Mouse (Mus musculus) heart, embryonic 14.5 days (tissue): ENCODE data around the gene Psmd2. TPM values are rescaled to one million over a fixed set of nuclear protein-coding genes. Genes with fewer than 3 reads are reported as not detected.
"Not testable (repeated sequence)": the region's sequence is repeated elsewhere in the genome, so short reads cannot be mapped to it uniquely, and the experiment has no call there.

Experiments
- ATAC-seq: fragments of 200-750 bp; cut with Nextera tagmentation; 2 replicates; pipeline ENCODE4 v1.8.0; 2017; ENCODE audit warnings: low read depth, moderate TSS enrichment; ENCODE audit not compliant: insufficient number of reproducible peaks, insufficient read depth, low FRiP score
- H3K27ac ChIP-seq, 2 experiments: fragments of 200-500 bp in 1 of 2; fragments of 300-500 bp in 1 of 2; sonication (generic) in 1 of 2; replicated peaks in 1 of 2; 2 replicates each; pipeline ENCODE4 v1.5.1; 2012 to 2014; ENCODE audit warnings: low read depth in 2 of 2, low read length in 2 of 2, control low read depth in 1 of 2, mild to moderate bottlenecking in 1 of 2, mixed read lengths in 1 of 2; ENCODE audit not compliant: control insufficient read depth in 1 of 2, insufficient read depth in 1 of 2
- H3K27me3 ChIP-seq: fragments of 300-500 bp; sonication (generic); 2 replicates; pipeline ENCODE4 v1.6.1; 2014; ENCODE audit warnings: mild to moderate bottlenecking, low read length, control low read depth; ENCODE audit not compliant: control insufficient read depth, insufficient read depth
- H3K36me3 ChIP-seq: fragments of 300-500 bp; sonication (generic); 2 replicates; pipeline ENCODE4 v1.6.1; 2014; ENCODE audit warnings: mild to moderate bottlenecking, control low read depth, low read length, mixed read lengths; ENCODE audit not compliant: control insufficient read depth, insufficient read depth
- H3K4me1 ChIP-seq, 2 experiments: fragments of 200-500 bp in 1 of 2; fragments of 300-500 bp in 1 of 2; sonication (generic) in 1 of 2; 2 replicates each; pipeline ENCODE4 v1.6.1; 2012 to 2014; ENCODE audit warnings: low read length in 2 of 2, control low read depth in 1 of 2, mixed read lengths in 1 of 2; ENCODE audit not compliant: control insufficient read depth in 2 of 2, insufficient read depth in 2 of 2
- H3K4me2 ChIP-seq: fragments of 300-500 bp; sonication (generic); 2 replicates; pipeline ENCODE4 v1.6.1; 2014; ENCODE audit warnings: mild to moderate bottlenecking, low read length
- H3K4me3 ChIP-seq, 2 experiments: fragments of 200-500 bp in 1 of 2; fragments of 300-500 bp in 1 of 2; sonication (generic) in 1 of 2; 2 replicates each; pipeline ENCODE4 v1.5.1; 2012 to 2014; ENCODE audit warnings: low read length in 2 of 2, mild to moderate bottlenecking in 2 of 2, control low read depth in 1 of 2, low read depth in 1 of 2, moderate library complexity in 1 of 2; ENCODE audit not compliant: control insufficient read depth in 1 of 2, insufficient read depth in 1 of 2
- H3K9ac ChIP-seq: fragments of 300-500 bp; sonication (generic); 2 replicates; pipeline ENCODE4 v1.6.1; 2014; ENCODE audit warnings: mild to moderate bottlenecking, low read length
- H3K9me3 ChIP-seq: fragments of 300-500 bp; sonication (generic); 2 replicates; pipeline ENCODE4 v1.6.1; 2016; ENCODE audit warnings: low read length, control low read depth; ENCODE audit not compliant: control insufficient read depth
- WGBS: fragments of 180-500 bp; shearing (Covaris S2); extraction: QIAGEN DNeasy Blood & Tissue Kit; methylation state at CpG from one replicate; pipeline ENCODE4 v1.1.7; 2014; 5-methylcytosine and 5-hydroxymethylcytosine counted together
- polyA plus RNA-seq: library from polyadenylated mRNA; unstranded; fragments of >200 nt; fragmentation: Nextera tagmentation; extraction: Ambion mirVana; gene quantifications from 2 replicates; pipeline ENCODE4 v1.2.1, GENCODE M21; 2014

Psmd2 gene
- polyA plus RNA-seq, 1 experiment from 2014 or later, result 217 TPM

DNA sequence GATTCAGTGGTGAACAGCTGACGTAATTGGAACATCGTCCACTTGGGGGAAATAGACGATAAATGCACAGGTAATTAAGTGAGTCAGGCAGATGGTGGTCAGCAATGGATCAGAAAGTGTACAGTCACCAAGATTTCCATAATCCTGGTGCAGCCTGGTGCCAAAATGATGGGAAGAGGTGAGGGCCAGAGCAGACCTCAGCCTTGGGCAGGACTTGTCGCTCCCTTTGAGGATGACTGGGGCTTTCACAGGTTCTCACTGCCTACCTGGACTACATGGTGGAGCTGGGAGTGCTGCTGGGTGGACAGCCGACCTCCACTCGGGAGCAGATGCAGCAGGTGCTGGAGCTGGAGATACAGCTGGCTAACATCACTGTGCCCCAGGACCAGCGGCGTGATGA lies 14.0 kb upstream of the Psmd2 start:
- Histone ChIP-seq H3K27me3 (no peaks in the 10 kb centered on the region), H3K27ac (no peak overlapping the region), H3K36me3 (no peaks in the 10 kb centered on the region), H3K4me2 (no peak overlapping the region), H3K9me3 (no peaks in the 10 kb centered on the region), H3K4me1 (no peaks in the 10 kb centered on the region), H3K9ac (no peak overlapping the region), H3K4me3 (no peak overlapping the region)
- ATAC-seq, result no peak
- WGBS, result 70% methylated on average over 8 of the region's 8 CpGs

DNA sequence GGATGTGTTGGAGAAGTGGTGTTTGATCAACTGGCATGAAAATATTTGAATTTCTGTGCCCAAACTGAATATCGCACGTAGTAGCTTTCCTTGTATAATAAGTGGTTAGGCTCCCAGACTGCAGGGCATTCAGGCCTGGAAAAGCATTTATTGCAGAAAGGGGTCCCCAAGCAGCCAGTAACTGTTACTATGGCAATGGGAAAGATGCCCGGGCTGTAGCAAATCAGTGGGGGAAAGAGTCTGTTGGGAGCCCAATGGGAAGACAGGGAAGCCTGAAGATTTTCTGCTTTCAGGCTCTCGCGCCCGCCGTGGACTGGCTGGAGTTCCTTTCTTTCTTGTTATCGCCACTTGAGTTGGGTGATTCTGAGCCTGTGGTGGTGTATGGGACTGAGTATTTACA lies 13.1 kb upstream of the Psmd2 start:
- ATAC-seq, result no peak
- 82% methylated on average over 8 of the region's 8 CpGs for WGBS
- Histone ChIP-seq H3K4me1 (no peaks in the 10 kb centered on the region), H3K4me2 (no peak overlapping the region), H3K9me3 (no peaks in the 10 kb centered on the region), H3K27me3 (no peaks in the 10 kb centered on the region), H3K4me3 (no peak overlapping the region), H3K36me3 (no peaks in the 10 kb centered on the region), H3K27ac (no peak overlapping the region), H3K9ac (no peak overlapping the region)

DNA sequence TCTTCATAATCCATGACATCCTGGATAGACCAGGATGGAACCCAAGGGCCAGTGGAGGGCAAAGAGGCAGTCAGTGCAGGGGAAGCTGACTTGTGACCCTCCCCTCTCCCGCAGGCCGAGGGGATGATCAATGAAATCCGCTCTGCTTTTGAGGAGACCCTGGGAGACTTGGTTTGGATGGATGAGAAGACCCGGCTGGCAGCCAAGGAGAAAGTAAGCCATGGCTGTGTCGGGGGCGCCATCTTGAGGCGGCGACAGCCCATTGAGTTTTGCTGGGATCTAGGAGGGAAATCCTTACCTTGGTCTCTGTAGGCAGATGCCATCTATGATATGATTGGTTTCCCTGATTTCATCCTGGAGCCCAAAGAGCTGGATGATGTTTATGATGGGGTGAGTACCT lies 9.3 kb upstream of the Psmd2 start:
- no peak overlapping the region for H3K9ac ChIP-seq
- no peak for ATAC-seq
- no peak overlapping the region for H3K27ac ChIP-seq
- H3K4me1 ChIP-seq, result no peaks in the 10 kb centered on the region
- no peaks in the 10 kb centered on the region for H3K9me3 ChIP-seq
- no peaks in the 10 kb centered on the region for H3K36me3 ChIP-seq
- H3K4me3 ChIP-seq, result no peak overlapping the region
- H3K4me2 ChIP-seq, result no peak overlapping the region
- WGBS, result under 1% methylated on average over 8 of the region's 8 CpGs
- no peaks in the 10 kb centered on the region; the same call in 1 of the 2 replicates for H3K27me3 ChIP-seq

DNA sequence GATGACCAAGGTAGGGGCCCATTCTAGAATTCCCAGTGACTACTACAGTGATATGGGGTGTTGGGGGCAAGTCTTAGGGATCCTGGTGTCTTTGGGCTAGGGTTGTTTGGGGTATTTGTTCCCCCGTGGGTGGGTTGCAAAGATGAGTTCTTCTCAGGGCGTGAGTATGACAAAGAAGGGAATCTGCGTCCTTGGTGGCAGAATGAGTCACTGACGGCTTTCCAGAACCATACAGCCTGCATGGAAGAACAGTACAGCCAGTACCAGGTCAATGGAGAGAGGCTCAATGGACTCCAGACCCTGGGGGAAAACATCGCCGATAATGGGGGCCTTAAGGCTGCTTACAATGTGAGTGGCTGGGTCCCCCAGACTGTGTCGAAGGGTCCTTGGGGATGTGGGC lies 7.5 kb upstream of the Psmd2 start:
- Histone ChIP-seq H3K9ac (no peak overlapping the region), H3K27ac (no peak overlapping the region), H3K9me3 (no peaks in the 10 kb centered on the region), H3K4me3 (no peak overlapping the region), H3K4me1 (no peaks in the 10 kb centered on the region), H3K4me2 (no peak overlapping the region), H3K36me3 (no peaks in the 10 kb centered on the region), H3K27me3 (no peaks in the 10 kb centered on the region; the same call in 1 of the 2 replicates)
- WGBS, result 71% methylated on average over 7 of the region's 7 CpGs
- no peak for ATAC-seq

DNA sequence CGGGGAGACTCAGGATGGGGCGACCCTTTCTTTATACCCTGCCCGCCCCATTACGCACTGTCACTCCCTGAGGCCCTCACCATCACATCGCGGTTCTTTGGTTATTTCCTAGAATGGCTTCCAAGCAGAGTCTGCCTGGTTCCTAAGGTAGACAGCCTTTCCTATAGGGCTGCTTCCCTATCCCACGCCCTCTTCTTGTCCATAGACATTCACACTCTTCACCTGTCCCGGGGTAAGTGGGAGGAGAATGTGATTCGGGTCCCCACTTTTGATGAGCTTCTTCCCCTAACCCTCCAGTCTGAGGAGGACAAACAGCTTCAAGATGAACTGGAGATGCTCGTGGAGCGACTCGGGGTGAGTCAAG lies 477 bp downstream of the Psmd2 start:
- Histone ChIP-seq H3K4me1 (peaks cover 0 to 15% of the 10 kb centered on the region in 2 experiments; a peak in 3 of 4 replicates), H3K9me3 (no peaks in the 10 kb centered on the region), H3K4me2 (peak overlapping the region; percentile 88), H3K9ac (peak overlapping the region; percentile 94), H3K36me3 (peaks cover 37% of the 10 kb centered on the region), H3K27ac (peak overlapping the region in 1 of 2 experiments; percentile 68; a peak in 2 of 4 replicates), H3K4me3 (peak overlapping the region; percentile 81 to 96), H3K27me3 (no peaks in the 10 kb centered on the region)
- WGBS, result 9% methylated on average over 11 of the region's 12 CpGs
- ATAC-seq, result no peak

DNA sequence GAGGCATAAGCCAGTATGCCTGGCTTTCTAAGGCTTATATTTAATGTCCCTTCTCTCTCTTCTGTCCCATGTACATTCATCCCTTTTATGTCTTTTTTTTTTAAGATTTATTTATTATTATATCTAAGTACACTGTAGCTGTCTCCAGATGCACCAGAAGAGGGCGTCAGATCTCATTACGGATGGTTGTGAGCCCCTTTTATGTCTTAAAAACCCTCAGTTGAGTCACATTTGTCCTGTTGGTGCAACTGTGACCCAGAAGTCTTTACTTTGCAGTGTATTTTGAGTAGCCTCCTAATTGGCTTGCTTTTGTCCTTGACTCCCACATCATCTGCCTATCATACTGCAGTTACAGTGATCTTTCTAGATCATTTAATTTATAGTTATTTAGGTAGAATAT lies 1.9 kb downstream of the Psmd2 start:
- WGBS, result 62% methylated on average over 2 of the region's 2 CpGs
- peaks cover 50% of the 10 kb centered on the region for H3K36me3 ChIP-seq
- H3K27ac ChIP-seq, result no peak overlapping the region
- peaks cover 0 to 15% of the 10 kb centered on the region in 2 experiments; a peak in 3 of 4 replicates for H3K4me1 ChIP-seq
- H3K9me3 ChIP-seq, result no peaks in the 10 kb centered on the region
- no peak overlapping the region for H3K4me2 ChIP-seq
- ATAC-seq, result no peak
- no peaks in the 10 kb centered on the region for H3K27me3 ChIP-seq
- H3K4me3 ChIP-seq, result no peak overlapping the region
- no peak overlapping the region for H3K9ac ChIP-seq

DNA sequence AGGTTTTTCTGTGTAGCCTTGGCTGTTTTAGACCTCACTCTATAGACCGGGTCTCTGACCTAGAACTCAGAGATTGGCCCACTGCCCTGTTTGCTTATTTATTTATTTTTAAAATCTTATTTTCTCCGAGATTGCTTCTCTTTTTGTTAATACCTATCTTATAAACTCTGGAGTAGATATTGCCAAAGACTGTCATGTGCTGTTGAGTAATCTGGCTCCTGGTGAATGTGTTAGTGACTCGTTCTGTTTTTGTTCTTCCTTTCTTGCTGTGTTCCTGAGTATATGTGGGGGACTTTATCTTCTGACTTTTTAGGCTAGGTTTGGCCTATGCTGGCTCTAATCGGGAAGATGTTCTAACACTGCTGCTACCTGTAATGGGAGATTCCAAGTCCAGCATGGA lies 6.2 kb downstream of the Psmd2 start:
- Histone ChIP-seq H3K9me3 (no peaks in the 10 kb centered on the region), H3K4me2 (no peak overlapping the region), H3K36me3 (peaks cover 92% of the 10 kb centered on the region), H3K27ac (no peak overlapping the region), H3K4me3 (no peak overlapping the region), H3K9ac (no peak overlapping the region), H3K27me3 (no peaks in the 10 kb centered on the region), H3K4me1 (0 out of 4 replicates have a peak, but pooled peaks cover 0 to 4% of the 10 kb centered on the region in 2 experiments)
- WGBS, result 91% methylated on average over 4 of the region's 4 CpGs
- no peak for ATAC-seq

DNA sequence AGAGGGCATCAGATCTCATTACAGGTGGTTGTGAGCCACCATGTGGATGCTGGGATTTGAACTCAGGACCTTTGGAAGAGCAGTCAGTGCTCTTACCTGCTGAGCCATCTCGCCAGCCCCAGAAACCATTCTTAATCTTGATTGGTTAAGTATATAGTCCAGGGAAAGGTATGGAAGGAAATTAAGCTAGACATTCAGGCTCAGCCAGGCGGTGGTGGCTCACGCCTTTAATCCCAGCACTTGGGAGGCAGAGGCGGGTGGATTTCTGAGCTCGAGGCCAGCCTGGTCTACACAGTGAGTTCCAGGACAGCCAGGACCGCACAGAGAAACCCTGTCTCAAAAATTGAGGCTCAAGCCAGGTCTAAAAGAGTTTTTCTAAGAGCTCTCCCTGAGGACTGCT lies 16.6 kb downstream of the Psmd2 start, which contains the start of gene Eif4g1:
TSS of gene Eif4g1 (plus strand) at position 301 of the 400 bp plus-strand sequence.
- H3K9ac ChIP-seq, ATAC-seq, H3K4me1 ChIP-seq, H3K4me3 ChIP-seq, H3K9me3 ChIP-seq, H3K27ac ChIP-seq, H3K4me2 ChIP-seq, H3K27me3 ChIP-seq: not testable (repeated sequence)
- WGBS, result 75% methylated on average over 3 of the region's 6 CpGs
- peaks cover 13% of the 10 kb centered on the region for H3K36me3 ChIP-seq
